Mouse (Mus musculus) limb, embryonic 14.5 days (tissue): ENCODE results near the gene Fancc. TPM values are rescaled to one million over a fixed set of nuclear protein-coding genes. Genes with fewer than 3 reads are reported as not detected.

Experiments
- ATAC-seq: fragments of 200-750 bp; cut with Nextera tagmentation; 2 replicates; pipeline ENCODE4 v1.8.0; 2017; ENCODE audit warnings: low read depth, moderate number of reproducible peaks, moderate TSS enrichment; ENCODE audit not compliant: low FRiP score
- DNase-seq: peaks from one replicate; pipeline ENCODE4 v3.0.0-alpha.2; 2015; ENCODE audit warnings: low spot score
- H3K27ac ChIP-seq: fragments of 300-500 bp; sonication (generic); replicated peaks from 2 replicates; pipeline ENCODE4 v1.5.1; 2014; ENCODE audit warnings: low read depth, mild to moderate bottlenecking, low read length, moderate library complexity, mixed read lengths
- H3K27me3 ChIP-seq: fragments of 300-500 bp; sonication (generic); 2 replicates; pipeline ENCODE4 v1.6.1; 2014; ENCODE audit warnings: low read length, mixed read lengths; ENCODE audit not compliant: control insufficient read depth, insufficient read depth
- H3K36me3 ChIP-seq: fragments of 300-500 bp; sonication (generic); 2 replicates; pipeline ENCODE4 v1.6.1; 2014; ENCODE audit warnings: mild to moderate bottlenecking, low read length, moderate library complexity, mixed read lengths; ENCODE audit not compliant: control insufficient read depth, insufficient read depth
- H3K4me1 ChIP-seq: fragments of 300-500 bp; sonication (generic); 2 replicates; pipeline ENCODE4 v1.6.1; 2014; ENCODE audit warnings: antibody characterized with exemption, low read length, mixed read lengths; ENCODE audit not compliant: control insufficient read depth, insufficient read depth
- H3K4me2 ChIP-seq: fragments of 300-500 bp; sonication (generic); replicated peaks from 2 replicates; pipeline ENCODE4 v1.6.1; 2014; ENCODE audit warnings: low read depth, mild to moderate bottlenecking, low read length, moderate library complexity; ENCODE audit not compliant: severe bottlenecking
- H3K4me3 ChIP-seq: fragments of 300-500 bp; sonication (generic); replicated peaks from 2 replicates; pipeline ENCODE4 v1.5.1; 2014; ENCODE audit warnings: low read length
- H3K9ac ChIP-seq: fragments of 300-500 bp; sonication (generic); 2 replicates; pipeline ENCODE4 v1.6.1; 2014; ENCODE audit warnings: mild to moderate bottlenecking, low read depth, low read length, moderate library complexity; ENCODE audit not compliant: severe bottlenecking
- H3K9me3 ChIP-seq: fragments of 300-500 bp; sonication (generic); 2 replicates; pipeline ENCODE4 v1.6.1; 2016; ENCODE audit warnings: low read length; ENCODE audit not compliant: control insufficient read depth
- POLR2A ChIP-seq: fragments of 200-500 bp; IDR thresholded peaks from 2 replicates; pipeline ENCODE4 v1.8.0; 2012; ENCODE audit warnings: inconsistent platforms, mild to moderate bottlenecking, moderate library complexity, borderline replicate concordance; ENCODE audit not compliant: insufficient read depth, insufficient read length; ENCODE audit errors: extremely low read depth
- WGBS: fragments of 180-500 bp; shearing (Covaris S2); extraction: QIAGEN DNeasy Blood & Tissue Kit; methylation state at CpG from one replicate; pipeline ENCODE4 v1.1.7; 2014; 5-methylcytosine and 5-hydroxymethylcytosine counted together
- polyA plus RNA-seq, 2 experiments: library from polyadenylated mRNA; depleted of rRNA in 1 of 2; stranded (reverse) in 1 of 2; unstranded in 1 of 2; fragments of >200 nt; fragmentation: Nextera tagmentation in 1 of 2; extraction: Ambion mirVana in 1 of 2; gene quantifications; 2 replicates each; pipeline versions ENCODE4 v1.2.1 to v1.2.3; 2012 to 2014

Gene Fancc
- polyA plus RNA-seq, 2 experiments = 20.5 to 22.8 TPM

- 15% methylated on average over 4 of the region's 4 CpGs for WGBS
- peaks cover 65% of the 10 kb centered on the region for H3K4me1 ChIP-seq
- no peak overlapping the region for H3K4me3 ChIP-seq
- H3K27me3 ChIP-seq = no peaks in the 10 kb centered on the region
- H3K9ac ChIP-seq = no peak overlapping the region
- no peak for DNase-seq
- peaks cover 60% of the 10 kb centered on the region for H3K36me3 ChIP-seq
- TF ChIP-seq POLR2A = no peak
- ATAC-seq = no peak
- H3K27ac ChIP-seq = peak overlapping the region; percentile 52
- peak overlapping the region; percentile 10; the same call in 1 of the 2 replicates for H3K4me2 ChIP-seq
- H3K9me3 ChIP-seq = no peaks in the 10 kb centered on the region; the same call in 1 of the 2 replicates
These were observed 236.9 kb downstream of the Fancc start for GRCm38 (mm10) chr13:63260133-63260532.

GRCm38 (mm10) chr13:63258671-63259070, 238.4 kb downstream of the Fancc start:
- Histone ChIP-seq H3K4me2 (no peak overlapping the region; the same call in 1 of the 2 replicates), H3K27me3 (no peaks in the 10 kb centered on the region), H3K9ac (peak overlapping the region; percentile 28; the same call in 1 of the 2 replicates), H3K27ac (0 out of 2 replicates have a peak overlapping the region, but pooled peaks have one; percentile 13), H3K4me1 (peaks cover 67% of the 10 kb centered on the region), H3K4me3 (no peak overlapping the region), H3K36me3 (peaks cover 69% of the 10 kb centered on the region), H3K9me3 (no peaks in the 10 kb centered on the region; the same call in 1 of the 2 replicates)
- 48% methylated on average over 4 of the region's 4 CpGs for WGBS
- no peak for DNase-seq
- TF ChIP-seq POLR2A = no peak
- ATAC-seq = no peak

- WGBS = 27% methylated on average over 6 of the region's 6 CpGs
- Histone ChIP-seq H3K4me2 (no peak overlapping the region; the same call in 1 of the 2 replicates), H3K27me3 (no peaks in the 10 kb centered on the region), H3K27ac (no peak overlapping the region; the same call in 1 of the 2 replicates), H3K36me3 (peaks cover 67% of the 10 kb centered on the region), H3K9ac (no peak overlapping the region), H3K4me1 (peaks cover 71% of the 10 kb centered on the region), H3K4me3 (no peak overlapping the region), H3K9me3 (no peaks in the 10 kb centered on the region; the same call in 1 of the 2 replicates)
- DNase-seq = no peak
- no peak for ATAC-seq
- TF ChIP-seq POLR2A = no peak
These were observed 238.9 kb downstream of the Fancc start for GRCm38 (mm10) chr13:63258167-63258582.

GRCm38 (mm10) chr13:63256807-63257206, 240.3 kb downstream of the Fancc start:
- H3K9ac ChIP-seq = no peak overlapping the region
- WGBS = 65% methylated on average over 7 of the region's 7 CpGs
- H3K27ac ChIP-seq = no peak overlapping the region; the same call in 1 of the 2 replicates
- ATAC-seq (peak; percentile 60), DNase-seq (no peak)
- no peak overlapping the region for H3K4me2 ChIP-seq
- no peak for TF ChIP-seq POLR2A
- H3K27me3 ChIP-seq = no peaks in the 10 kb centered on the region
- H3K9me3 ChIP-seq = no peaks in the 10 kb centered on the region; the same call in 1 of the 2 replicates
- H3K4me3 ChIP-seq = no peak overlapping the region
- H3K4me1 ChIP-seq = peaks cover 81% of the 10 kb centered on the region
- H3K36me3 ChIP-seq = peaks cover 55% of the 10 kb centered on the region

GRCm38 (mm10) chr13:63256146-63256545, 240.9 kb downstream of the Fancc start:
- Histone ChIP-seq H3K27ac (peak overlapping the region; percentile 67; the same call in 1 of the 2 replicates), H3K36me3 (peaks cover 49% of the 10 kb centered on the region), H3K4me1 (peaks cover 81% of the 10 kb centered on the region), H3K4me2 (no peak overlapping the region), H3K9me3 (no peaks in the 10 kb centered on the region; the same call in 1 of the 2 replicates), H3K27me3 (no peaks in the 10 kb centered on the region), H3K4me3 (no peak overlapping the region), H3K9ac (no peak overlapping the region)
- WGBS = 82% methylated on average over 6 of the region's 6 CpGs
- ATAC-seq = no peak
- no peak for DNase-seq
- no peak for TF ChIP-seq POLR2A

- H3K27me3 ChIP-seq = no peaks in the 10 kb centered on the region
- no peak overlapping the region for H3K4me3 ChIP-seq
- ATAC-seq = no peak
- no peak overlapping the region for H3K9ac ChIP-seq
- no peak for DNase-seq
- WGBS = 71% methylated on average over 5 of the region's 5 CpGs
- no peak for TF ChIP-seq POLR2A
- peaks cover 45% of the 10 kb centered on the region for H3K36me3 ChIP-seq
- H3K27ac ChIP-seq = peak overlapping the region; percentile 67
- H3K9me3 ChIP-seq = no peaks in the 10 kb centered on the region; the same call in 1 of the 2 replicates
- H3K4me2 ChIP-seq = no peak overlapping the region
- peaks cover 81% of the 10 kb centered on the region for H3K4me1 ChIP-seq
These were observed 241.5 kb downstream of the Fancc start for GRCm38 (mm10) chr13:63255519-63256011.
